Mouse (Mus musculus): ENCODE results near the gene Leng8. TPM values are rescaled to one million over a fixed set of nuclear protein-coding genes. Genes with fewer than 3 reads are reported as not detected.

The Leng8 gene
- polyA plus RNA-seq (2015; fragmentation: Nextera tagmentation; extraction: Ambion mirVana) = 9.1 and 9.7 TPM in 2 replicates

GRCm38 (mm10) chr7:4136771-4137531, at the start of gene Leng8:
Gene Leng8, plus strand, starts transcription at chr7:4137039.
- H3K9me3 ChIP-seq (ENCODE audit: low read length) = no peaks in the 10 kb centered on the region
- TF ChIP-seq EP300 (IDR thresholded peaks at IDR 0.05; ENCODE audit: low read depth) (peak; percentile 75), CTCF (IDR thresholded peaks at IDR 0.05; ENCODE audit: low read depth) (no peak)
- peak within 1 kb of the TSS; percentile 82 for H3K9ac ChIP-seq (replicated peaks)
- no peaks in the 10 kb centered on the region for H3K27me3 ChIP-seq (ENCODE audit: insufficient read depth, low read length)
- H3K4me3 ChIP-seq (ENCODE audit: low read depth, low read length) = peak within 1 kb of the TSS; percentile 88
- H3K36me3 ChIP-seq (replicated peaks; ENCODE audit: insufficient read depth, low read length) = peaks cover 42% of the 10 kb centered on the region
- H3K27ac ChIP-seq (ENCODE audit: low read depth) = peak within 1 kb of the TSS; percentile 94
- H3K4me1 ChIP-seq (ENCODE audit: insufficient read depth) = peaks cover 13% of the 10 kb centered on the region
- DNase-seq (peak; percentile 99), ATAC-seq (peak; percentile 97)
- H3K4me2 ChIP-seq (ENCODE audit: low read depth, low read length) = peak within 1 kb of the TSS; percentile 90
- WGBS (ENCODE audit: insufficient replicate concordance) = under 1% methylated on average over 70 of the region's 78 CpGs

- H3K4me2 ChIP-seq (ENCODE audit: low read depth, low read length) = no peak overlapping the region
- H3K36me3 ChIP-seq (replicated peaks; ENCODE audit: insufficient read depth, low read length) = no peaks in the 10 kb centered on the region
- peaks cover 24% of the 10 kb centered on the region for H3K4me1 ChIP-seq (ENCODE audit: insufficient read depth)
- TF ChIP-seq CTCF (IDR thresholded peaks at IDR 0.05; ENCODE audit: low read depth) (no peak), EP300 (IDR thresholded peaks at IDR 0.05; ENCODE audit: low read depth) (no peak)
- DNase-seq = no peak
- H3K27ac ChIP-seq (ENCODE audit: low read depth) = peak overlapping the region; percentile 36
- H3K9me3 ChIP-seq (ENCODE audit: low read length) = no peaks in the 10 kb centered on the region
- H3K9ac ChIP-seq (replicated peaks) = no peak overlapping the region
- 52% methylated on average over 4 of the region's 4 CpGs for WGBS (ENCODE audit: insufficient replicate concordance)
- no peak overlapping the region for H3K4me3 ChIP-seq (ENCODE audit: low read depth, low read length)
- no peaks in the 10 kb centered on the region for H3K27me3 ChIP-seq (ENCODE audit: insufficient read depth, low read length)
- peak; percentile 16; the same call in 1 of the 2 replicates for ATAC-seq
Observed at GRCm38 (mm10) chr7:4087238-4087895, 49.5 kb upstream of the Leng8 start.

DNA sequence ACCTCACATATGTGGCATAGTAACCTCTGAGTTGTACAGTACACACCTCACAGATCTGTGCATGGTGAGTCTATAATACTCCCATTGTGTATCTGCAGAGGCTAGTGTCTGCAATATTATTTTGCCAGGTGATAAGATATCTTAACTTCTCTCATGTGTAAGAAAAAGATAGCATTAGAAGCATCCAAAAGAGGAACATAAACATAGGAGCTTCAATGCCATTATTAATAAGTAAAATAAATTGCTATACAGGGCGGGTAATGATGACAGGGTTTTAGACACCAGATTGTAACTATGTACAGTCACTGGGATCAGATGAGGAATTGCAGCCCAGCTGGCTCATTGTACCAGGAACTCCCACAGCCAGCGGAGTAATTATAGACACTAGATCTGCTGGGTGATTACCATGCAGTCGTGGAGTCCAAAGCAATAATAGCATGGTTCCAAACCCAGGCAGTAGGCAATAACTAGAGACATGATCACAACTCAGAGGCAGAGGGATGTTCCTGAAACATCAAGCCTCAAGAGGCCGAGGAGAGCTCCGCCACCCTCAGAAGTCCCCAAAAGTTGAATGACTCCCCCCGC, 48.9 kb upstream of the Leng8 start:
- peak overlapping the region; percentile 36 for H3K27ac ChIP-seq (ENCODE audit: low read depth)
- DNase-seq = no peak

DNA sequence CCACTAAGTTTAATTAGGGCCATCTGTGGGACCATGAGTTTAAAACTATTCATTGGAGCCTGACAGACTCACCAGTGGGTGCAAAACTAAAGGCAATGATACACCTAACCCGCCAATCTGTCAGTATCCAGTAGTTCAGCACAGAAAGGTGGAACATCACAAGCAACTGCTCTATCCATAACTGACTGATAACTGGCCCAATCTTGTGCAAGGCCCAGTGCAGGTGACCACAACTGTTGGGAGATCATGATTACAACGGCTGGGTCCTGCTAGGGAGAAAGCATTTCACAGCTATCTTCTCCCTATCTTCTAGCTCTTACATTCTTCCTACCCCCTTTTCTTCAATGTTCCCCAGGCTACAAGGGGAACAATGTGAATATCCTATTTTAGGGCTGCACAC, 48.2 kb upstream of the Leng8 start:
- 51% methylated on average over 2 of the region's 2 CpGs for WGBS (ENCODE audit: insufficient replicate concordance)
- 0 out of 2 replicates have a peak, but pooled peaks have one; percentile 17 for ATAC-seq
- H3K4me1 ChIP-seq (ENCODE audit: insufficient read depth) = peaks cover 18% of the 10 kb centered on the region

More for the DNA sequence above, 48.9 kb upstream of the Leng8 start:
- no peaks in the 10 kb centered on the region for H3K9me3 ChIP-seq (ENCODE audit: low read length)
- peaks cover 24% of the 10 kb centered on the region for H3K4me1 ChIP-seq (ENCODE audit: insufficient read depth)
- ATAC-seq = no peak
- H3K36me3 ChIP-seq (replicated peaks; ENCODE audit: insufficient read depth, low read length) = no peaks in the 10 kb centered on the region
- H3K27me3 ChIP-seq (ENCODE audit: insufficient read depth, low read length) = no peaks in the 10 kb centered on the region
- WGBS (ENCODE audit: insufficient replicate concordance) = 59% methylated on average over 6 of the region's 6 CpGs
- no peak overlapping the region for H3K9ac ChIP-seq (replicated peaks)
- no peak overlapping the region for H3K4me3 ChIP-seq (ENCODE audit: low read depth, low read length)
- TF ChIP-seq EP300 (IDR thresholded peaks at IDR 0.05; ENCODE audit: low read depth) (no peak), CTCF (IDR thresholded peaks at IDR 0.05; ENCODE audit: low read depth) (no peak)
- no peak overlapping the region for H3K4me2 ChIP-seq (ENCODE audit: low read depth, low read length)

DNA sequence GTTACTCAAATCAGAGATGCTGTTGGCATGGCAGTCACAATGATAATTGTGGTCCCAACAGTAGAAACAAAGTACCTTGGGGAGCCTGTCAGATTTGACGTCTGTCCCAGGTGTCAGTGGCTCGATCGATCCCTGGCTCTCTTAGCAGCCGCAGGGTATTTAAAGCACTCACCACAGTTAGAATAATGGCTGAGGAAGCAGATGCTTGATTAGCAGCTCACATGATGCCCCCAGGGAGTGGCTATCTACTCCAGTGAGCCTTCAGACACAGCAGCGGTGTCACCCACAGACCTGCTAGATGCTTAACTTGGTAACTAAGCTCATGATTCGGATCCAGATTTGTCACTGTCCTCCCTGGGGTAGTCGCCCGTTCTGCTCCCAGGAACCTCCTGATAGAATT, 45.7 kb upstream of the Leng8 start:
- no peak overlapping the region for H3K4me2 ChIP-seq (ENCODE audit: low read depth, low read length)
- H3K4me1 ChIP-seq (ENCODE audit: insufficient read depth) = peaks cover 10% of the 10 kb centered on the region; the same call in 1 of the 2 replicates
- no peak for ATAC-seq

More for the DNA sequence above, 48.2 kb upstream of the Leng8 start:
- H3K27me3 ChIP-seq (ENCODE audit: insufficient read depth, low read length) = no peaks in the 10 kb centered on the region
- H3K36me3 ChIP-seq (replicated peaks; ENCODE audit: insufficient read depth, low read length) = no peaks in the 10 kb centered on the region
- no peak overlapping the region for H3K4me3 ChIP-seq (ENCODE audit: low read depth, low read length)
- H3K9ac ChIP-seq (replicated peaks) = no peak overlapping the region
- no peaks in the 10 kb centered on the region for H3K9me3 ChIP-seq (ENCODE audit: low read length)
- no peak for DNase-seq
- no peak overlapping the region for H3K27ac ChIP-seq (ENCODE audit: low read depth)
- no peak overlapping the region for H3K4me2 ChIP-seq (ENCODE audit: low read depth, low read length)
- 0 out of 2 replicates have a peak, but pooled peaks have one; percentile 59 for TF ChIP-seq EP300 (IDR thresholded peaks at IDR 0.05; ENCODE audit: low read depth)
- TF ChIP-seq CTCF (IDR thresholded peaks at IDR 0.05; ENCODE audit: low read depth) = no peak

GRCm38 (mm10) chr7:4098301-4098700, 38.5 kb upstream of the Leng8 start:
- no peak overlapping the region for H3K27ac ChIP-seq (ENCODE audit: low read depth)
- H3K9me3 ChIP-seq (ENCODE audit: low read length) = no peaks in the 10 kb centered on the region
- no peak overlapping the region for H3K9ac ChIP-seq (replicated peaks)
- H3K4me3 ChIP-seq (ENCODE audit: low read depth, low read length) = no peak overlapping the region
- no peaks in the 10 kb centered on the region for H3K27me3 ChIP-seq (ENCODE audit: insufficient read depth, low read length)
- no peaks in the 10 kb centered on the region for H3K4me1 ChIP-seq (ENCODE audit: insufficient read depth)
- ATAC-seq (no peak), DNase-seq (no peak)
- H3K4me2 ChIP-seq (ENCODE audit: low read depth, low read length) = no peak overlapping the region
- H3K36me3 ChIP-seq (replicated peaks; ENCODE audit: insufficient read depth, low read length) = no peaks in the 10 kb centered on the region
- TF ChIP-seq EP300 (IDR thresholded peaks at IDR 0.05; ENCODE audit: low read depth) (no peak), CTCF (IDR thresholded peaks at IDR 0.05; ENCODE audit: low read depth) (no peak)
- WGBS (ENCODE audit: insufficient replicate concordance) = 68% methylated on average over 2 of the region's 2 CpGs

More for the DNA sequence above, 45.7 kb upstream of the Leng8 start:
- H3K9me3 ChIP-seq (ENCODE audit: low read length) = no peaks in the 10 kb centered on the region
- no peak for DNase-seq
- 37% methylated on average over 8 of the region's 8 CpGs for WGBS (ENCODE audit: insufficient replicate concordance)
- no peak overlapping the region for H3K9ac ChIP-seq (replicated peaks)
- H3K27ac ChIP-seq (ENCODE audit: low read depth) = no peak overlapping the region
- H3K36me3 ChIP-seq (replicated peaks; ENCODE audit: insufficient read depth, low read length) = no peaks in the 10 kb centered on the region
- H3K4me3 ChIP-seq (ENCODE audit: low read depth, low read length) = no peak overlapping the region
- no peak for TF ChIP-seq CTCF (IDR thresholded peaks at IDR 0.05; ENCODE audit: low read depth)
- TF ChIP-seq EP300 (IDR thresholded peaks at IDR 0.05; ENCODE audit: low read depth) = no peak
- H3K27me3 ChIP-seq (ENCODE audit: insufficient read depth, low read length) = no peaks in the 10 kb centered on the region

Measured in liver, postnatal 0 days (tissue).